Mouse (Mus musculus): ENCODE data around the gene Mt1.

DNA sequence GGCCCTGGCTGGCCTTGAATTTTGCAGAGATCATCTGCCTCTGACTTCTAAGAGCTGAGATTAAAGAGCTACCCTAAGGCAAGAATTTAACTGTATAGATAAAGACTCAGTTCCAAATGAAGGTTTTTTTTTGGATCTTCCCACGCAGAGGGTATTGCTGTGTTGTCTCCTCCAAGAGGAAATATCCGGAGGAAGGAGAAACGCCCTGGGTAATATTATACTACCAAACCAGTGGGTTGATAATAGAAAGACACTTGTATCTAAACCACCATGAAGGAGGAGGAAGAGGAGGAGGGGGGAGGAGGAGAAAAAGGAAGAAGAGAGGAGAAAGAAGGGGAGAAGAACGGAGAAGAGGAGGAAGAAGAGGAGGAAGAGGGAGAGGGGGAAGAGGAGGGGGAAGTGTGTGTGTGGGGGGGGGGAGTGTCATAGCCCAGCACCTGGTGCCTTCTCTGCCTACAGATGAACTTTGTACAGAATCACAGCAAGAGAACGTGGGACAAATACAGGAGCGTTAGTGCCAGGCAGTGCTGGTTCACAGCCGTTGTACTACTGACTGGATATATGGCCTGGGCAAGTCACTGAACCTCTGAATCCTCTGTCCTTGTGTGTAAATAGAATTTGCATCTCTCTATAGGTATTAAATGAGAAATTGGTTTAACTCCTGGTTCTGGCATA, 1.0 kb upstream of the Mt1 start:
- TF ChIP-seq POLR2A (IDR thresholded peaks at IDR 0.05; ENCODE audit: insufficient read depth, low read length) (no peak), EP300 (IDR thresholded peaks at IDR 0.05; ENCODE audit: insufficient read depth, low read depth, low read length) (no peak), CTCF (IDR thresholded peaks at IDR 0.05; ENCODE audit: low read depth, low read length) (no peak)

Measured in ES-Bruce4 (cell line).